Mouse (Mus musculus) urinary bladder, postnatal 10 days (tissue): ENCODE data around the gene Olfr837.
"Not testable (repeated sequence)": the region's sequence is repeated elsewhere in the genome, so short reads cannot be mapped to it uniquely, and the experiment has no call there.

ENCODE experiments used
- DNase-seq: peaks from one replicate; pipeline ENCODE4 v3.0.0; 2022; ENCODE audit warnings: low spot score

The Olfr837 gene

GRCm38 (mm10) chr9:19136017-19136416 is at the start of gene Olfr837:
Gene Olfr837, plus strand, starts transcription at chr9:19136317.
- no peak for DNase-seq

- not testable (repeated sequence) for DNase-seq
Observed at GRCm38 (mm10) chr9:19092889-19093753, 43.0 kb upstream of the Olfr837 start.

- no peak for DNase-seq
Observed at GRCm38 (mm10) chr9:19097286-19097685, 38.8 kb upstream of the Olfr837 start.

GRCm38 (mm10) chr9:19120082-19120481 is 16.0 kb upstream of the Olfr837 start, which contains the start of gene Olfr836:
Gene Olfr836, plus strand, starts transcription at chr9:19120382.
- no peak for DNase-seq

GRCm38 (mm10) chr9:19177212-19177611 is 41.1 kb downstream of the Olfr837 start, which contains the start of gene Olfr839-ps1:
Gene Olfr839-ps1, minus strand, starts transcription at chr9:19177312.
- DNase-seq: no peak
